In the genomic region with DNA sequence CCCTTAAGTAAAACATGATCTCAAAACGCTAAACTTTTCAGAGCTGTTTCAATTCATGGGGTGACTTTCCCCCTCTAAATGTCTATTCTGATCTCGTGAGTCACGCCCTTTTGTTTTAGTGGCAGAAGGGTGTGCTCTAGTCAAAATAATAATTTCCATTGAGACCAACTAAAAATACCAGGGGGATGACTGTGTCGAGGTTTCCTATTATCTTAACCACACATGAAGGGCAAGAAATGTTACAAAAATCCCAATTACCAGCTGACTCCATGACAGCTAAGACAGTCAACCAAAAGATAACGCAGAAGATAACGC, we compare ENCODE assay signal across 8 mouse cellular contexts. TPM values are rescaled to one million over a fixed set of nuclear protein-coding genes. Genes with fewer than 3 reads are reported as not detected.
DNase-seq lines count a peak whose midpoint lies in the region; ATAC-seq and TF ChIP-seq lines count a peak whose summit lies in the region.

No protein-coding gene starts in this region.

- peaks cover 17% of the 10 kb centered on the region for H3K4me1 ChIP-seq in heart, embryonic 12.5 days (replicated peaks)
- no peaks in the 10 kb centered on the region for H3K4me1 ChIP-seq in ES-Bruce4 (ENCODE audit: control insufficient read depth, insufficient read depth, low read length)
- peaks cover 4% of the 10 kb centered on the region; the same call in 1 of the 2 replicates for H3K4me1 ChIP-seq in forebrain, postnatal 0 days (ENCODE audit: insufficient read depth)

- no peak for TF ChIP-seq CTCF in ES-Bruce4 (IDR thresholded peaks at IDR 0.05; ENCODE audit: low read depth, low read length)
- TF ChIP-seq CTCF in forebrain, postnatal 0 days (IDR thresholded peaks at IDR 0.05; ENCODE audit: low read depth), result no peak

- no peak for TF ChIP-seq POLR2A in ES-Bruce4 (IDR thresholded peaks at IDR 0.05; ENCODE audit: insufficient read depth, low read length)

- H3K9me3 ChIP-seq in heart, embryonic 12.5 days (replicated peaks), result no peaks in the 10 kb centered on the region
- H3K9me3 ChIP-seq in ES-Bruce4 (replicated peaks; ENCODE audit: control insufficient read depth, insufficient read depth, low read length, poor library complexity, severe bottlenecking), result no peaks in the 10 kb centered on the region
- H3K9me3 ChIP-seq in forebrain, postnatal 0 days (ENCODE audit: low read length), result no peaks in the 10 kb centered on the region

- H3K4me2 ChIP-seq in heart, embryonic 12.5 days, result peak overlapping the region; percentile 97
- peak overlapping the region; percentile 86 for H3K4me2 ChIP-seq in forebrain, postnatal 0 days (ENCODE audit: low read depth)

- WGBS in heart, embryonic 12.5 days, result 46% methylated on average over 6 of the region's 6 CpGs
- whole genome bisulfite sequencing in forebrain, postnatal 0 days, result 37% methylated on average over 6 of the region's 6 CpGs
- WGBS in macrophage (ENCODE audit: missing documents), result 47% methylated on average over 6 of the region's 6 CpGs

- peaks cover 21% of the 10 kb centered on the region; the same call in 1 of the 2 replicates for H3K36me3 ChIP-seq in heart, embryonic 12.5 days
- H3K36me3 ChIP-seq in ES-Bruce4 (ENCODE audit: control insufficient read depth, insufficient read depth, low read length, poor library complexity, severe bottlenecking) (no peaks in the 10 kb centered on the region), macrophage (ENCODE audit: inconsistent target) (no peaks in the 10 kb centered on the region)
- H3K36me3 ChIP-seq in forebrain, postnatal 0 days (ENCODE audit: insufficient read depth), result no peaks in the 10 kb centered on the region

- H3K9ac ChIP-seq in heart, embryonic 12.5 days, result 0 out of 2 replicates have a peak overlapping the region, but pooled peaks have one; percentile 94
- peak overlapping the region; percentile 83 for H3K9ac ChIP-seq in ES-Bruce4 (ENCODE audit: low read depth, poor library complexity, severe bottlenecking)
- peak overlapping the region; percentile 88; the same call in 1 of the 2 replicates for H3K9ac ChIP-seq in forebrain, postnatal 0 days

- 0 out of 2 replicates have a peak, but pooled peaks cover 4% of the 10 kb centered on the region for H3K27me3 ChIP-seq in heart, embryonic 12.5 days (replicated peaks)
- H3K27me3 ChIP-seq in ES-Bruce4 (ENCODE audit: control insufficient read depth, insufficient read depth, low read length, poor library complexity, severe bottlenecking), result no peaks in the 10 kb centered on the region
- H3K27me3 ChIP-seq in forebrain, postnatal 0 days (ENCODE audit: insufficient read depth, low read length), result no peaks in the 10 kb centered on the region

- ATAC-seq in heart, embryonic 12.5 days (ENCODE audit: insufficient number of reproducible peaks, low FRiP score), result no peak
- ATAC-seq in forebrain, postnatal 0 days, result no peak

- H3K4me3 ChIP-seq in heart, embryonic 12.5 days, result peak overlapping the region; percentile 90
- H3K4me3 ChIP-seq in ES-Bruce4 (ENCODE audit: low read depth, low read length) (no peak overlapping the region), macrophage (ENCODE audit: inconsistent target) (peak overlapping the region; percentile 76)
- peak overlapping the region; percentile 77 for H3K4me3 ChIP-seq in forebrain, postnatal 0 days (ENCODE audit: low read depth, low read length)

- intact Hi-C loops in heart, postnatal 25 days (cut with DNase I), result no loop called here

- DNase-seq in heart, postnatal 25 days (ENCODE audit: low spot score), result no peak
- DNase-seq in forebrain, postnatal 0 days, result no peak
- DNase-seq in adrenal gland, adult 8-10 months, result no peak
- DNase-seq in frontal cortex, postnatal 10 days (ENCODE audit: low spot score in 2 of 2), result no peak
- DNase-seq in lung, postnatal 25 days (ENCODE audit: low spot score), result no peak

- H3K79me2 ChIP-seq in macrophage (ENCODE audit: inconsistent target), result peaks cover 55% of the 10 kb centered on the region

- H3K27ac ChIP-seq in heart, embryonic 12.5 days (ENCODE audit: poor library complexity, severe bottlenecking), result no peak overlapping the region
- no peak overlapping the region for H3K27ac ChIP-seq in ES-Bruce4 (ENCODE audit: insufficient read depth, low read length)
- H3K27ac ChIP-seq in forebrain, postnatal 0 days (ENCODE audit: low read depth, low read length), result no peak overlapping the region
- no peak overlapping the region for H3K27ac ChIP-seq in macrophage

- TF ChIP-seq EP300 in ES-Bruce4 (IDR thresholded peaks at IDR 0.05; ENCODE audit: insufficient read depth, low read depth, low read length), result no peak

RNA-seq across cellular contexts. Expression of a gene that starts 1.3 kb away (rescaled TPM):
- polyA plus RNA-seq in heart, embryonic 12.5 days (2016; fragmentation: Nextera tagmentation; extraction: Ambion mirVana), result 24.0 and 24.2 TPM in 2 replicates
- 10 to 100 TPM; 10.7 to 15.0 TPM for total RNA-seq in heart, postnatal 25 days (2021)
- polyA plus RNA-seq in ES-Bruce4 (2011; ENCODE audit: insufficient read depth, insufficient read length, low read depth, missing spikeins), result 21.6 and 27.1 TPM in 2 replicates
- total RNA-seq in forebrain, postnatal 0 days (2014; rRNA removed), result 31.9 and 52.2 TPM in 2 replicates
- 28.0 and 44.0 TPM in 2 replicates for polyA plus RNA-seq in forebrain, postnatal 0 days (2015; fragmentation: Nextera tagmentation; extraction: Ambion mirVana)
- total RNA-seq in macrophage (2018; cell fraction: chromatin; rRNA removed), result 10 to 100 TPM in 24 of 26 experiments, 1 to 10 TPM in 2; 5.0 to 60.2 (median 21.2) TPM
- total RNA-seq in macrophage (2018; cell fraction: cytosol; rRNA removed), result 10 to 100 TPM in 14 of 26 experiments, 1 to 10 TPM in 12; 5.3 to 28.9 (median 11.9) TPM
- total RNA-seq in macrophage (2018; cell fraction: nucleus; rRNA removed), result 10 to 100 TPM; 10.2 to 73.2 (median 31.5) TPM
- 1.9 to 13.2 TPM (median 4.3 TPM) in 3 replicates for polyA plus RNA-seq in macrophage (2018)
- 100 to 1,000 TPM in 2 of 4 experiments, 10 to 100 TPM in 2; 86.6 to 129 (median 106) TPM for total RNA-seq in adrenal gland, adult 8-10 months (2022)
